ENCODE assay signal across 8 mouse cellular contexts in the genomic region with DNA sequence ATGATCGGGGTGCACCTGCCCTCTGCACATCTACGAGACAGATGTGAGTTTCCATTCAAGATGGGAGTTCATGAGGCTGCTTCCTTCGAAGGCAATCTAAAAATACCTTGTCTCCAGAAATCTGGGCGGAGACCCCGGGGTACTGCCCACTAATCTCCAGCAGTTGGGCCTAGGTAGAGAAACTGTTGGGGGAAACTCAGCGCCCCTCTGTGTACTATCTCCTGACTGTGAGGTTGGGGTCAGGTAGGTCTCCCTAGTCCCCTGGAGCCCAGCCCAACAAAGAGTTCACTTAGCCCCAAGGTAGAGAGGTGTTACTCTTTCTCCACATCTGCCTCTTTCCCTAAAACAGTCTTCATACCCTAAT. TPM values are rescaled to one million over a fixed set of nuclear protein-coding genes. Genes with fewer than 3 reads are reported as not detected.
DNase-seq lines count a peak whose midpoint lies in the region; ATAC-seq and TF ChIP-seq lines count a peak whose summit lies in the region.
"Had no signal": no experiment of that assay in that cellular context is flagged by ENCODE, and none has a peak within 500 bp of the region (broad histone marks: within the 10 kb centered on the region; RNA-seq: fewer than 3 reads in every experiment).

No protein-coding gene starts in this region.

- peaks cover 2% of the 10 kb centered on the region; the same call in 1 of the 2 replicates for H3K4me1 ChIP-seq in lung, adult 2 months (ENCODE audit: control insufficient read depth, insufficient read depth, low read length)
- peaks cover 4% of the 10 kb centered on the region; the same call in 1 of the 2 replicates for H3K4me1 ChIP-seq in embryonic facial prominence, embryonic 14.5 days (ENCODE audit: control insufficient read depth, insufficient read depth, low read length)
- H3K4me1 ChIP-seq in intestine, postnatal 0 days (replicated peaks; ENCODE audit: control insufficient read depth, insufficient read depth, low read length) = peaks cover 4% of the 10 kb centered on the region; the same call in 1 of the 2 replicates
- H3K4me1 ChIP-seq in neural tube, embryonic 15.5 days = peaks cover 35% of the 10 kb centered on the region

- 16% methylated on average over 6 of the region's 6 CpGs for WGBS in lung, adult 2 months
- WGBS in embryonic facial prominence, embryonic 14.5 days = 35% methylated on average over 6 of the region's 6 CpGs
- WGBS in intestine, postnatal 0 days = 24% methylated on average over 6 of the region's 6 CpGs
- WGBS in neural tube, embryonic 15.5 days = 39% methylated on average over 6 of the region's 6 CpGs

- TF ChIP-seq CTCF in lung, adult 2 months (IDR thresholded peaks at IDR 0.05; ENCODE audit: insufficient read depth, low read length) = no peak
- no peak for TF ChIP-seq CTCF in intestine, postnatal 0 days (IDR thresholded peaks at IDR 0.05; ENCODE audit: low read depth)

- peak overlapping the region; percentile 98 for H3K9ac ChIP-seq in embryonic facial prominence, embryonic 14.5 days (ENCODE audit: low read depth, low read length)
- H3K9ac ChIP-seq in intestine, postnatal 0 days (ENCODE audit: low read depth, low read length) = peak overlapping the region; percentile 97; the same call in 1 of the 2 replicates
- peak overlapping the region; percentile 99 for H3K9ac ChIP-seq in neural tube, embryonic 15.5 days (replicated peaks)

- H3K36me3 ChIP-seq in embryonic facial prominence, embryonic 14.5 days (ENCODE audit: control insufficient read depth, insufficient read depth, low read length) = peaks cover 35% of the 10 kb centered on the region
- H3K36me3 ChIP-seq in intestine, postnatal 0 days (ENCODE audit: control insufficient read depth, insufficient read depth) = peaks cover 18% of the 10 kb centered on the region
- peaks cover 39% of the 10 kb centered on the region for H3K36me3 ChIP-seq in neural tube, embryonic 15.5 days

- H3K27me3 ChIP-seq in embryonic facial prominence, embryonic 14.5 days (replicated peaks; ENCODE audit: control insufficient read depth, insufficient read depth, low read length) = no peaks in the 10 kb centered on the region
- no peaks in the 10 kb centered on the region for H3K27me3 ChIP-seq in intestine, postnatal 0 days (replicated peaks; ENCODE audit: control insufficient read depth, insufficient read depth, low read length)
- H3K27me3 ChIP-seq in neural tube, embryonic 15.5 days (replicated peaks) = no peaks in the 10 kb centered on the region

- ATAC-seq in embryonic facial prominence, embryonic 14.5 days (ENCODE audit: low read depth) = no peak
- ATAC-seq in intestine, postnatal 0 days = no peak
- no peak for ATAC-seq in neural tube, embryonic 15.5 days (ENCODE audit: low FRiP score)

- no peak for DNase-seq in lung, adult 2 months
- no peak for DNase-seq in lung, postnatal 25 days (ENCODE audit: low spot score)
- peak; percentile 34 for DNase-seq in embryonic facial prominence, embryonic 14.5 days (ENCODE audit: low spot score)
- no peak for DNase-seq in adrenal gland, postnatal 25 days
- no peak for DNase-seq in layer of hippocampus, adult 9-10 months (ENCODE audit: low spot score)

- H3K4me3 ChIP-seq in lung, adult 2 months (replicated peaks; ENCODE audit: extremely low read depth, low read depth, low read length) = peak overlapping the region; percentile 98
- H3K4me3 ChIP-seq in embryonic facial prominence, embryonic 14.5 days (ENCODE audit: low read depth, low read length) = peak overlapping the region; percentile 97
- H3K4me3 ChIP-seq in intestine, postnatal 0 days (ENCODE audit: low read depth, low read length) = peak overlapping the region; percentile 96
- H3K4me3 ChIP-seq in neural tube, embryonic 15.5 days (replicated peaks) = peak overlapping the region; percentile 78

- peaks cover 12% of the 10 kb centered on the region; the same call in 1 of the 2 replicates for H3K9me3 ChIP-seq in embryonic facial prominence, embryonic 14.5 days (ENCODE audit: control insufficient read depth, low read length)
- H3K9me3 ChIP-seq in intestine, postnatal 0 days (ENCODE audit: control insufficient read depth) = no peaks in the 10 kb centered on the region
- H3K9me3 ChIP-seq in neural tube, embryonic 15.5 days (replicated peaks) = no peaks in the 10 kb centered on the region

- peak overlapping the region; percentile 95 for H3K27ac ChIP-seq in embryonic facial prominence, embryonic 14.5 days (replicated peaks; ENCODE audit: low read depth, low read length)
- H3K27ac ChIP-seq in intestine, postnatal 0 days (ENCODE audit: low read depth, low read length) = no peak overlapping the region
- peak overlapping the region; percentile 89 for H3K27ac ChIP-seq in neural tube, embryonic 15.5 days (replicated peaks)

- no peak for TF ChIP-seq POLR2A in lung, adult 2 months (IDR thresholded peaks at IDR 0.05; ENCODE audit: borderline replicate concordance, extremely low read depth, low read depth, low read length)

- peak overlapping the region; percentile 84 for H3K4me2 ChIP-seq in embryonic facial prominence, embryonic 14.5 days (ENCODE audit: low read depth, low read length)
- H3K4me2 ChIP-seq in intestine, postnatal 0 days (replicated peaks; ENCODE audit: low read depth) = peak overlapping the region; percentile 86
- peak overlapping the region; percentile 65 for H3K4me2 ChIP-seq in neural tube, embryonic 15.5 days

RNA-seq across cellular contexts. Expression of a gene that starts 0.9 kb away (rescaled TPM):
- polyA plus RNA-seq in lung, adult 2 months (2012; rRNA removed) = 78.5 TPM in 2 replicates
- polyA plus RNA-seq in embryonic facial prominence, embryonic 14.5 days (2014; fragmentation: Nextera tagmentation; extraction: Ambion mirVana) = 22.6 and 25.1 TPM in 2 replicates
- polyA plus RNA-seq in intestine, postnatal 0 days (2015; fragmentation: Nextera tagmentation; extraction: Ambion mirVana) = 16.5 and 18.1 TPM in 2 replicates
- 62.7 and 64.3 TPM in 2 replicates for polyA plus RNA-seq in neural tube, embryonic 15.5 days (2015; fragmentation: Nextera tagmentation; extraction: Ambion mirVana)
- 18.2 and 24.3 TPM in 2 replicates for total RNA-seq in adrenal gland, postnatal 25 days (2021)

RNA-seq across cellular contexts. Expression of a gene that starts 6.4 kb away (rescaled TPM):
- 286 and 410 TPM in 2 replicates for polyA plus RNA-seq in lung, adult 2 months (2012; rRNA removed)
- polyA plus RNA-seq in embryonic facial prominence, embryonic 14.5 days (2014; fragmentation: Nextera tagmentation; extraction: Ambion mirVana) = 36.5 and 40.1 TPM in 2 replicates
- polyA plus RNA-seq in intestine, postnatal 0 days (2015; fragmentation: Nextera tagmentation; extraction: Ambion mirVana) = 105 and 123 TPM in 2 replicates
- polyA plus RNA-seq in neural tube, embryonic 15.5 days (2015; fragmentation: Nextera tagmentation; extraction: Ambion mirVana) = 97.7 and 106 TPM in 2 replicates
- 46.3 and 46.5 TPM in 2 replicates for total RNA-seq in adrenal gland, postnatal 25 days (2021)

RNA-seq across cellular contexts. Expression of a gene that starts 21.4 kb away (rescaled TPM):
- polyA plus RNA-seq in lung, adult 2 months (2012; rRNA removed) = 75.7 and 88.1 TPM in 2 replicates
- polyA plus RNA-seq in embryonic facial prominence, embryonic 14.5 days (2014; fragmentation: Nextera tagmentation; extraction: Ambion mirVana) = 18.2 and 22.0 TPM in 2 replicates
- 36.1 and 43.9 TPM in 2 replicates for polyA plus RNA-seq in intestine, postnatal 0 days (2015; fragmentation: Nextera tagmentation; extraction: Ambion mirVana)
- polyA plus RNA-seq in neural tube, embryonic 15.5 days (2015; fragmentation: Nextera tagmentation; extraction: Ambion mirVana) = 42.5 and 44.3 TPM in 2 replicates
- total RNA-seq in adrenal gland, postnatal 25 days (2021) = 41.7 and 63.8 TPM in 2 replicates

RNA-seq across cellular contexts. Expression of a gene that starts 23.2 kb away (rescaled TPM):
- 0.14 and 0.24 TPM in 2 replicates for polyA plus RNA-seq in lung, adult 2 months (2012; rRNA removed)
- 0.18 TPM in 1 of 2 replicates, not detected in the other for polyA plus RNA-seq in embryonic facial prominence, embryonic 14.5 days (2014; fragmentation: Nextera tagmentation; extraction: Ambion mirVana)
- not detected in 2 replicates for polyA plus RNA-seq in intestine, postnatal 0 days (2015; fragmentation: Nextera tagmentation; extraction: Ambion mirVana)
- polyA plus RNA-seq in neural tube, embryonic 15.5 days (2015; fragmentation: Nextera tagmentation; extraction: Ambion mirVana) = 0.50 and 0.61 TPM in 2 replicates
- not detected in 2 replicates for total RNA-seq in adrenal gland, postnatal 25 days (2021)
- polyA plus RNA-seq: large intestine, adult 2 months had no signal

RNA-seq across cellular contexts. Expression of a gene that starts 26.3 kb away (rescaled TPM):
- 7.6 and 7.7 TPM in 2 replicates for polyA plus RNA-seq in lung, adult 2 months (2012; rRNA removed)
- 3.4 and 4.5 TPM in 2 replicates for polyA plus RNA-seq in embryonic facial prominence, embryonic 14.5 days (2014; fragmentation: Nextera tagmentation; extraction: Ambion mirVana)
- 14.3 and 14.9 TPM in 2 replicates for polyA plus RNA-seq in intestine, postnatal 0 days (2015; fragmentation: Nextera tagmentation; extraction: Ambion mirVana)
- polyA plus RNA-seq in neural tube, embryonic 15.5 days (2015; fragmentation: Nextera tagmentation; extraction: Ambion mirVana) = 4.0 and 5.7 TPM in 2 replicates
- 11.2 and 12.4 TPM in 2 replicates for total RNA-seq in adrenal gland, postnatal 25 days (2021)
